Comparison of ENCODE assay signal across 8 mouse cellular contexts in genomic region chr2:163601712-163602100, GRCm38 (mm10). TPM values are rescaled to one million over a fixed set of nuclear protein-coding genes. Genes with fewer than 3 reads are reported as not detected.
DNase-seq lines count a peak whose midpoint lies in the region; ATAC-seq and TF ChIP-seq lines count a peak whose summit lies in the region.

No protein-coding gene starts in this region.

- no peaks in the 10 kb centered on the region for H3K9me3 ChIP-seq in heart, embryonic 16.5 days (replicated peaks; ENCODE audit: control insufficient read depth, low read length)
- H3K9me3 ChIP-seq in MEL (replicated peaks; ENCODE audit: insufficient read depth, low read length) = no peaks in the 10 kb centered on the region
- H3K9me3 ChIP-seq in hindbrain, embryonic 10.5 days = no peaks in the 10 kb centered on the region
- no peaks in the 10 kb centered on the region for H3K9me3 ChIP-seq in midbrain, embryonic 11.5 days (ENCODE audit: control insufficient read depth, low read length)

- TF ChIP-seq RAD21 in MEL (IDR thresholded peaks at IDR 0.05; ENCODE audit: low read depth, low read length) = no peak

- H3K4me2 ChIP-seq in heart, embryonic 16.5 days (ENCODE audit: low read depth, low read length) = peak overlapping the region; percentile 94
- peak overlapping the region; percentile 95 for H3K4me2 ChIP-seq in midbrain, embryonic 11.5 days

- ATAC-seq in heart, embryonic 16.5 days (replicated peaks; ENCODE audit: extremely low read depth, insufficient read depth, low FRiP score) = no peak
- no peak for ATAC-seq in midbrain, embryonic 11.5 days (ENCODE audit: low FRiP score)
- ATAC-seq in CD4-positive, CD25-positive, alpha-beta regulatory T cell, adult 4 months = no peak

- H3K4me3 ChIP-seq in heart, embryonic 16.5 days (ENCODE audit: low read length) = peak overlapping the region; percentile 94
- peak overlapping the region; percentile 43 to 45 for H3K4me3 ChIP-seq in MEL (ENCODE audit: control insufficient read depth in 1 of 2, insufficient read depth in 1 of 2, low read depth in 2 of 2, low read length in 2 of 2)
- peak overlapping the region; percentile 93 for H3K4me3 ChIP-seq in hindbrain, embryonic 10.5 days
- H3K4me3 ChIP-seq in midbrain, embryonic 11.5 days (ENCODE audit: low read depth, low read length) = peak overlapping the region; percentile 91

- no peaks in the 10 kb centered on the region for H3K36me3 ChIP-seq in heart, embryonic 16.5 days (ENCODE audit: control insufficient read depth, insufficient read depth)
- H3K36me3 ChIP-seq in MEL (ENCODE audit: control insufficient read depth in 1 of 2, insufficient read depth in 2 of 2, low read length in 2 of 2) = peaks cover 0 to 19% of the 10 kb centered on the region in 2 experiments; a peak in 2 of 4 replicates
- no peaks in the 10 kb centered on the region for H3K36me3 ChIP-seq in hindbrain, embryonic 10.5 days
- H3K36me3 ChIP-seq in midbrain, embryonic 11.5 days (ENCODE audit: control insufficient read depth, insufficient read depth, low read length) = no peaks in the 10 kb centered on the region

- WGBS in heart, embryonic 16.5 days = 70% methylated on average over 7 of the region's 7 CpGs
- WGBS in hindbrain, embryonic 10.5 days = 80% methylated on average over 7 of the region's 7 CpGs
- WGBS in midbrain, embryonic 11.5 days = 77% methylated on average over 7 of the region's 7 CpGs

- no peak for TF ChIP-seq EP300 in MEL (IDR thresholded peaks at IDR 0.05; ENCODE audit: low read depth in 1 of 2, low read length in 2 of 2)

- H3K27ac ChIP-seq in heart, embryonic 16.5 days (ENCODE audit: low read length) = no peak overlapping the region
- peak overlapping the region; percentile 37 for H3K27ac ChIP-seq in MEL (ENCODE audit: control insufficient read depth, low read depth, low read length)
- H3K27ac ChIP-seq in hindbrain, embryonic 10.5 days = 0 out of 2 replicates have a peak overlapping the region, but pooled peaks have one; percentile 42
- H3K27ac ChIP-seq in midbrain, embryonic 11.5 days (ENCODE audit: low read depth, low read length) = no peak overlapping the region

- no peaks in the 10 kb centered on the region for H3K27me3 ChIP-seq in heart, embryonic 16.5 days (ENCODE audit: control insufficient read depth, insufficient read depth, low read length)
- H3K27me3 ChIP-seq in MEL (ENCODE audit: control insufficient read depth in 1 of 2, insufficient read depth in 2 of 2, low read length in 2 of 2) = no peaks in the 10 kb centered on the region
- no peaks in the 10 kb centered on the region for H3K27me3 ChIP-seq in hindbrain, embryonic 10.5 days (ENCODE audit: insufficient read depth, poor library complexity, severe bottlenecking)
- H3K27me3 ChIP-seq in midbrain, embryonic 11.5 days (ENCODE audit: control insufficient read depth, insufficient read depth, low read length) = no peaks in the 10 kb centered on the region

- TF ChIP-seq POLR2A in MEL (IDR thresholded peaks at IDR 0.05; ENCODE audit: control insufficient read depth in 1 of 2, insufficient read depth in 1 of 2, low read depth in 1 of 2, low read length in 2 of 2, poor library complexity in 1 of 2) = no peak

- H3K79me2 ChIP-seq in MEL (ENCODE audit: control insufficient read depth, insufficient read depth, low read length, poor library complexity) = peaks cover 23% of the 10 kb centered on the region

- peak overlapping the region; percentile 98 for H3K9ac ChIP-seq in heart, embryonic 16.5 days (ENCODE audit: low read length)
- peak overlapping the region; percentile 53 for H3K9ac ChIP-seq in MEL (ENCODE audit: control insufficient read depth, low read depth, low read length, poor library complexity, severe bottlenecking)
- peak overlapping the region; percentile 94; the same call in 1 of the 2 replicates for H3K9ac ChIP-seq in midbrain, embryonic 11.5 days (ENCODE audit: low read length)

- no peak for DNase-seq in heart, adult 18-20 months
- no peak for DNase-seq in MEL (ENCODE audit: low read depth, low spot score)
- DNase-seq in hindbrain, embryonic 10.5 days (ENCODE audit: low spot score) = no peak
- peak; percentile 88 for DNase-seq in midbrain, embryonic 11.5 days (ENCODE audit: low spot score, missing footprints)
- no peak for DNase-seq in spleen, adult 18-20 months
- DNase-seq in adrenal gland, postnatal 10 days = no peak

- TF ChIP-seq CTCF in MEL (IDR thresholded peaks at IDR 0.05 in 2 of 3, conservative IDR thresholded peaks at IDR 0.05 in 1 of 3; ENCODE audit: control insufficient read depth in 1 of 3, insufficient read depth in 1 of 3, low read depth in 2 of 3, low read length in 3 of 3, poor library complexity in 1 of 3, severe bottlenecking in 1 of 3) = no peak

- H3K4me1 ChIP-seq in heart, embryonic 16.5 days (ENCODE audit: control insufficient read depth, insufficient read depth, low read length) = peaks cover 15% of the 10 kb centered on the region
- H3K4me1 ChIP-seq in MEL (ENCODE audit: control insufficient read depth in 1 of 2, insufficient read depth in 2 of 2, low read length in 2 of 2) = peaks cover 8 to 14% of the 10 kb centered on the region in 2 experiments
- peaks cover 16% of the 10 kb centered on the region for H3K4me1 ChIP-seq in hindbrain, embryonic 10.5 days (replicated peaks)
- peaks cover 6% of the 10 kb centered on the region for H3K4me1 ChIP-seq in midbrain, embryonic 11.5 days (ENCODE audit: control insufficient read depth, insufficient read depth, low read length)

TF ChIP-seq in MEL, 35 proteins besides CTCF, POLR2A, EP300 and RAD21:
- TF ChIP-seq NRF1 (IDR thresholded peaks at IDR 0.05; ENCODE audit: insufficient read depth, low read depth, low read length, poor library complexity, severe bottlenecking) (no peak), USF2 (IDR thresholded peaks at IDR 0.05; ENCODE audit: borderline replicate concordance in 1 of 2, insufficient read depth in 1 of 2, low read depth in 1 of 2, low read length in 2 of 2) (no peak), TCF12 (IDR thresholded peaks at IDR 0.05; ENCODE audit: low read depth, low read length) (no peak), ZNF384 (IDR thresholded peaks at IDR 0.05; ENCODE audit: low read depth, low read length) (no peak), ETS1 (IDR thresholded peaks at IDR 0.05; ENCODE audit: low read depth, low read length) (peak; percentile 77)

RNA-seq across cellular contexts. Expression of gene Ttpal, which starts 0.4 kb away (rescaled TPM):
- 18.6 and 19.0 TPM in 2 replicates for polyA plus RNA-seq in heart, embryonic 16.5 days (2015; fragmentation: Nextera tagmentation; extraction: Ambion mirVana)
- 10 to 100 TPM; 12.0 to 16.8 TPM for total RNA-seq in heart, adult 18-20 months (2021)
- 17.1 and 20.4 TPM in 2 replicates for total RNA-seq in MEL (2012; rRNA removed)
- polyA plus RNA-seq in MEL (2012; ENCODE audit: insufficient read depth in 1 of 2, insufficient read length in 2 of 2, low read depth in 1 of 2, low replicate concordance in 2 of 2, missing spikeins in 1 of 2) = 10 to 100 TPM in 1 of 2 experiments, not detected in 1; 18.9 TPM
- polyA plus RNA-seq in hindbrain, embryonic 10.5 days (2016; fragmentation: Nextera tagmentation; extraction: Ambion mirVana) = 31.5 and 36.9 TPM in 2 replicates
- 39.9 and 44.5 TPM in 2 replicates for polyA plus RNA-seq in midbrain, embryonic 11.5 days (2014; fragmentation: Nextera tagmentation; extraction: Ambion mirVana)
- polyA plus RNA-seq in CD4-positive, CD25-positive, alpha-beta regulatory T cell, adult 4 months (2017; shearing (Covaris generic)) = 10 to 100 TPM; 43.3 to 74.1 TPM
- total RNA-seq in adrenal gland, postnatal 10 days (2021) = 10 to 100 TPM; 24.8 to 26.4 TPM

RNA-seq across cellular contexts. Expression of gene Serinc3, which starts 43.2 kb away (rescaled TPM):
- polyA plus RNA-seq in heart, embryonic 16.5 days (2015; fragmentation: Nextera tagmentation; extraction: Ambion mirVana) = 56.1 and 71.3 TPM in 2 replicates
- total RNA-seq in heart, adult 18-20 months (2021) = 100 to 1,000 TPM; 284 to 364 TPM
- total RNA-seq in MEL (2012; rRNA removed) = 326 and 348 TPM in 2 replicates
- 100 to 1,000 TPM; 637 to 650 TPM for polyA plus RNA-seq in MEL (2012; ENCODE audit: insufficient read depth in 1 of 2, insufficient read length in 2 of 2, low read depth in 1 of 2, low replicate concordance in 2 of 2, missing spikeins in 1 of 2)
- 24.2 and 25.6 TPM in 2 replicates for polyA plus RNA-seq in hindbrain, embryonic 10.5 days (2016; fragmentation: Nextera tagmentation; extraction: Ambion mirVana)
- 35.0 and 38.8 TPM in 2 replicates for polyA plus RNA-seq in midbrain, embryonic 11.5 days (2014; fragmentation: Nextera tagmentation; extraction: Ambion mirVana)
- polyA plus RNA-seq in CD4-positive, CD25-positive, alpha-beta regulatory T cell, adult 4 months (2017; shearing (Covaris generic)) = 100 to 1,000 TPM; 131 to 203 TPM
- total RNA-seq in adrenal gland, postnatal 10 days (2021) = 100 to 1,000 TPM; 350 to 392 TPM

RNA-seq across cellular contexts. Expression of gene Pkig, which starts 56.5 kb away (rescaled TPM):
- 374 and 420 TPM in 2 replicates for polyA plus RNA-seq in heart, embryonic 16.5 days (2015; fragmentation: Nextera tagmentation; extraction: Ambion mirVana)
- total RNA-seq in heart, adult 18-20 months (2021) = 100 to 1,000 TPM; 219 to 232 TPM
- 74.6 and 79.5 TPM in 2 replicates for total RNA-seq in MEL (2012; rRNA removed)
- polyA plus RNA-seq in MEL (2012; ENCODE audit: insufficient read depth in 1 of 2, insufficient read length in 2 of 2, low read depth in 1 of 2, low replicate concordance in 2 of 2, missing spikeins in 1 of 2) = 100 to 1,000 TPM in 1 of 2 experiments, not detected in 1; 160 TPM
- 158 and 185 TPM in 2 replicates for polyA plus RNA-seq in hindbrain, embryonic 10.5 days (2016; fragmentation: Nextera tagmentation; extraction: Ambion mirVana)
- polyA plus RNA-seq in midbrain, embryonic 11.5 days (2014; fragmentation: Nextera tagmentation; extraction: Ambion mirVana) = 153 and 162 TPM in 2 replicates
- 1 to 10 TPM; 1.5 to 9.0 TPM for polyA plus RNA-seq in CD4-positive, CD25-positive, alpha-beta regulatory T cell, adult 4 months (2017; shearing (Covaris generic))
- 10 to 100 TPM; 46.9 to 60.8 TPM for total RNA-seq in adrenal gland, postnatal 10 days (2021)

Comparison
In these comparisons a context has a peak if more than half of its experiments do, and no peak if none do; other contexts are left out.
1. H3K27ac ChIP-seq: peak in MEL (single experiment) and hindbrain, embryonic 10.5 days (single experiment); none in heart, embryonic 16.5 days (single experiment) and midbrain, embryonic 11.5 days (single experiment).
2. H3K4me3 ChIP-seq: peak in every context shown above with its lines; median percentile 94 in heart, embryonic 16.5 days; 93 in hindbrain, embryonic 10.5 days; 91 in midbrain, embryonic 11.5 days; 44 in MEL.
3. Peak in every context shown above with its lines, with median percentiles within 50 percentile points of each other: H3K9ac ChIP-seq.